Mouse (Mus musculus) A20 (cell line): ENCODE measurements around the gene Secisbp2.

Experiments
- DNase-seq: peaks from one replicate; pipeline ENCODE4 v3.0.0-alpha.2; 2011; ENCODE audit warnings: low read depth, low spot score

Gene Secisbp2

DNA sequence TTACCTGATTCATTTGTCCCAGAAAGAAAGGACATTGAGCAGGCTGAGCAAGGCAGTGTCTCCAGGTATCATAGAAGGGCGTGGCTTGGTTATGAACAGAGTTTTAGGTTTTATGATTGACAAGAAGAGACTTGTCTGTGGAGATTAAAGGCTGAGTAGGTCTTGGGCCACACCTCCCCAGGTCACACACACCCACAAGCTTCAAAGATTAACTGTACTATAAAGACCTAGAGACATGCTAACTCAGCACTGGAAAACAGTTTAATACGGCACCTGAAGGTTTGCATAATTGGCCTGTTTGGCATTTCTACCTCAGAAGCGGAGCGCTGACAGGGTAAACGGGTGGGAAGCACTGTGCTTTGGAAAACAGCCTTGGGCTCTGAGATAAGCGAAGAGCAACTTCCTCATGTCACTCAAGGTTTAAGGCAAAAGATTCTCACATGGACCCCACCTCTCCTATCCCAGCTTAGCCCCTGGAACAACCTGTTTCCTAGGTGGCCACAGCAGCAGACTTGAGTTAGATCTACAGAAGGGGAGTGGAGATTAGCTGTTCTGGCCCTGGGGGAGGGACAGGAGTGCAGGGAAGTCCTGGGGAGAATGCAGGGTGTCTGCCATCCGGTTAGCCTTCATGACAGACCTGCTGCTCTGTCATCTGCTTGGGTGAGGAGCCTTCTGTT, 33.9 kb downstream of the Secisbp2 start:
- no peak for DNase-seq

DNA sequence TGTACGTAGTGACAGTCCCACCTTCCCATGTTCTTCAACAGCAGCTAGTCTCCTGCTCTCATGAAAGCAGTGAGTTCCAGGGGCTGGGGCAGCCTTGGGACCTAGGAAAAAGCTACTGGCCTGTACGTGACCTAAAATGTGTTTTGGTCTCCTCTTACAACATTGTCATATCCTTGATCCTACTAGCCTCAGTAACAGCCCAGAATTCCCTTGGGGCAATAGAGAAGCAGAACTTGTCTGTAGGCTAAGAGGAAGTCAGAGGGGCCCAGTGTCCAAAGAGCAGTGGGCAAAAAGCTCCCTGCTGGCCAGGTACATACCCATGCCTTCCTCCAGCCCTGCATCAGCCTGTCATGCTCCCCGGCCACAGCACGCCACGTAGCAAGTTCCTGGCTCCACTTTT, 35.5 kb downstream of the Secisbp2 start:
- DNase-seq, result peak; percentile 10

DNA sequence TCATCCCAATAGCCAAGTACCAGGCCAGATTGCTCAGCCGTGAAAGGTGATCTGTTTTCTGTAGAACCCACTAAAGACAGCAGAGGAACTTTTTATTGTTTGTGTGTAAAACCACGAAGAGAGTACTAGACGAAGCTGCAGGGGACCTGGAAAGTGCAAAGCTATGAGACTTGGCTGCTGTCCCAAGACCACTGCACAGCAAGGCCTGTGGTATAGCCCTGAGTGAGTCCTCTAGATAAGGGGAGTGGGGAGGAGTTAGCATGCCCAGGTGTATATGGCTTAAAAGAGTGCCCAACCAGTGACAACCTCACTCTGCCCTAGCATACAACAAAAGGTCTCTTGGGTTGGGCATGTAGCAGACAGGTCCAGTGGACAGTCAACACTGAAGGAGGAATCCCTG, 37.2 kb downstream of the Secisbp2 start:
- DNase-seq, result no peak

DNA sequence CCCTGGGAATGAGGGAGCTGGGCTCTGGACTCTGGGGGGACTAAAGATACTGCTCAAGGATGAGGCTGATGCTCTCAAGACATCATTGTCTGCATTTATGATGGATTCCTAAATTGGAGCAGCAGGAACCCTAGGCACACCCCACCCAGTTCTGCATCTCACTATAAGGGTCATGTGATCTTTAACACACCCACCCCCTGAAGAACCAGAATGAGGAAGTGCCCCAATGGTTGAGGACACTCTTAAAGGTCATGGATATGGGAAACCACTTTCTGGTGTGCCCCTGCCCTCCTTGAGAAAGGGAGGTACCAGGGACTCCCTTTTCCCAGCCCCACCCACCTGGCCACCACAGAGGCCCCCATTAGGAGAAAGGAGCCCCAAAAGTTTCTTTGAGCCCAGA, 45.0 kb downstream of the Secisbp2 start:
- no peak for DNase-seq

DNA sequence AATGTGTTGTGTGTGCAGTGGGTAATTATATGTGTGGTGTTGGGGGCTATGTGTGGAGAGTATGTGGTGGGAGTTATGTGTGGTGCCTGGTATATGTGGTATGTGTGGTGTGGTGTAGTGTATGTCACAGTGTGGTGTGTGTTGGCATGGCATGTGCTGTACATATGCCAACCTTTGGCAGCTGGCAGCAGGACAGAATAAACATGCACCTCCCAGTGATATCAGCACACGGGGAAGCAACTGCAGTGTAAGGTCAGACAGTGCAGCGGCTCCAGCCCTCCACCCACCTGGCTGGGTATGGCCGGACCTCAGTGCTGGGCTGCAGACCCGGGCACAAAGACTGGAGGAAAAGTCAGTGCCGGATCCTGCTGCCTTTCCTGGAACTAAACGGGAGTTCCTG, 46.0 kb downstream of the Secisbp2 start:
- no peak for DNase-seq

DNA sequence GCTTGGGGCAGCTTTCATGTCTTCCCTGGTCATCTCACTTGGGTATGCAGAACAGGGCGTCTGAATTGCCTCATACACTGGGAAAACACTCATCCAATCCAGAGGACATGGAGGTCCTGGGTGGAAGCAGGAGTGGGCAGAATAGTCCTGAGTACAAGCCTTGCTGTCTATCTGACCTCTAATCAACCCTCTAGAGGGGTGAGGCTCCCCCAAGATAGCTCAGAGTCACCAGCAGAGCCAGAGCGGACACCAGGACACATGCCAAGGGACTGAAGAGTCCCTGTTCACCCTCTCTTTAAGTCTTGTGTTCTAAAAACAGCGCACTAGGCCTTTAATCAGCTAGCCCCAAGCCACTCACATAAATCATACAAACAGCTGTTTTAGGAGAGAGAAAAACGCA, 46.4 kb downstream of the Secisbp2 start:
- no peak for DNase-seq

DNA sequence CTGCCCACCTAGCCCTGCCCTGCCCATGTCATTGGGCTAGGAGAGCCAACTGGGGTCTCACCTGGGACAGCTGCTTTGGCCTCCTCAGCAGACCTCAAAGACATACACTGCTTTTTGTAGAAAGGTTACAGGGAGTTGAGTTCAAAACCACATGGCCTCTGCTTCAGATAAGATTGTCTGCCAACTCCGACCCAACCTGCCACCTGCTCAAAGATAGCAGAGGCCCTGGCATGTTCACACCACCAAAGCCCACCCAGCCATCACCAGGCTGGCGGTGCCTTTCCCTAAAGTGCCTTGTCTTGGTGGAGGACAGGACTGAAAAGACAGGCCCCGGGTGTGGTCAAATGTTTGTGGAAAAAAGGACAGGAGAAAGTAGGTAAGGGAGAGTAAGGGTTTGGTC, 46.8 kb downstream of the Secisbp2 start:
- no peak for DNase-seq

DNA sequence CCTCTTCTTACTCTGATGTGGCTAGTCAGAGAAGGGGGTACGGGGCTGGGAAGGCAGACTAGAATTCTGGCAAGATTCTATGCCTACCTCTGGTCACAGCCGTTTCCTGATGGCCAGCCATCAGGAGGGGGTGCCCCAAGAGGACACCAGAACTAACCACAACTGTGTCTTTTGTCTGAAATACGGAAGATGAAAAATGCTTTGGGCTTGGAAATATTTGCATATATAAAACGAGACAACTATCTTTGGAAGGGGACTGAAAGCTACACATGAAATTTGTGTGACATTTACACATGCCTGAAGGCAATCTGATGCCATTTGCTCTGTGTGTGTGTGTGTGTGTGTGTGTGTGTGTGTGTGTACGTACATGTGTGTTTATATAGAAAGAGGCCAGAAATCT, 52.4 kb downstream of the Secisbp2 start:
- peak; percentile 31 for DNase-seq

DNA sequence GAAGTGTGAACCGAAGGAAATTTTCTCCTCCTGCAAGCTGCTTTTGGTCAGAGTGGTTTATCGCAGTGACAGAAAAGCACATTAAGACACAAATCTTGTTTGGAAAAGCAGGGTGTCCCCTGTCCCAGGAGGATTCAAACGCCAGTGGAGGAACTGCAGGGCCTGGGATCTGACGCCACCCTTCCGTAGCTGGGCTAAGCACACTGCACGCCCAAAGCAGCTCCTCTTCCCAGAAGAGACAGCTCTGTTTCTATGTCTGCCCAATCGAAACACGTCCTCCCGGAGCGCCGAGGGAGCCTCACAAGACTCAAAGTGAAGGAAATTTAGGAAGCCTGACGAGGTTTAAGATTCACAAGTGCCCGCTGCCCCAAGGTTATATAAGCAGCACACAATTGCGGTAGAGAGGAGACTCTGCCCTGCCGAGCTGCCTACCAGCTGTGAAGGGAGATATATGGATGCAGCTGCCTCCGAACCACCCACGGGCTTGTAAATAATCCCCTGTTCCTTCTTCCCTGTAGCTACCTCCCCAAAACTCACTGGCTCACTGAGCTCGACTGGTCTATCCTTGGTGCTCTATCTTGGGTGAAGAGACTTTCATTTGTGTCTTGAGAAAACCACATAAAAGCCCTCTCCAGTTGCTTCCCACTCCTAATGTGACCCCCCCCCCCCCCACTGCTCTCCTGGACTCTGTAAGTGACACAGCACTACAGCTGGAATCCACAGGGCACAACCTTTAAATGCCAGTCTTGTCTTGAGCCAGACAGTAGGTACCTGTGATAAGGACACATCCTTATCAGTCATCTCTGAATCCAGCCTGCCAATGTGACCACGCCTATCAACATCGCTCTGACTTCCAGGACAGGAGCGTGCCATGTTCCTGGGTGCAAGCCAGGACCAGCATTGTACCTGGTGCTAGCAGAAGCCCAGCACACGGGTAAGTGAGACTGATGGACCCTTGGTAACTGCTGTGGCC, 54.7 kb downstream of the Secisbp2 start:
- DNase-seq, result no peak

DNA sequence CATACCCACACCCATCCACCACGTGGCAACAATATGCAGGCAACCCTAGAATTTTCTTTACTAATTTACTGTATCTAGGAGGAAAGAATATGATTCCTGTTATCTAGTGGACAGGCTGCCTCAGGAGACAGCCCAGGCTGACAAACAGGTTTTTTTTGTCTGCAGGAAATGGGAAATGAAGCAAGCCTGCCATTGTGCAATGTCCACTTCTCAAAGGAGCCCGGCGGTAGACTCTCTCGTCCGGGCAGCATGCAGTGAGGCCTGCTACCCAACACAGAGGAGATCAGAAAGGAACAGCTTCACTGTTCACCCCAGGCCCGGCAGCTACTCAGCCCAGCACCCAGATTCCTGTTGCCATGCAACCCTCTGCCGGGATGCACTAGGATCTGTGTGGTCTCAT, 59.2 kb downstream of the Secisbp2 start:
- no peak for DNase-seq

DNA sequence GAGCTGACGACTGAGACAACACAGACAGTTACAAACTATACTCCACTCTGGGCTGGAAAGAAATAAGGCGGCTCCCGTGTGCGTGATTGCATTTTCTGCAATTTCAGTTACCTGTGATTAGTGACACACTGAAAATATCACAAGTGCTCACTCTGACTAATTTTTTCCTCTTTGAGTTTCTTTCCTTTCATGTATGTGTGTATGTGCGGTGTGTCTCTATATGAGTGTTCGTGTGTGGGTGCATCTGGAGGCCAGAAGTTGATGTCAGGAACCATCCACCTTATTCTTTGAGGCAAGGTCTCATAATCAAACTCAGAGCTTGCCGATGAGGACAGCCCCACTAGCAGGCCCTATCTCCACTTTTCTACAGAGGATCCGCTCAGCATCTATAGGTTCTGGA, 60.5 kb downstream of the Secisbp2 start:
- no peak for DNase-seq

DNA sequence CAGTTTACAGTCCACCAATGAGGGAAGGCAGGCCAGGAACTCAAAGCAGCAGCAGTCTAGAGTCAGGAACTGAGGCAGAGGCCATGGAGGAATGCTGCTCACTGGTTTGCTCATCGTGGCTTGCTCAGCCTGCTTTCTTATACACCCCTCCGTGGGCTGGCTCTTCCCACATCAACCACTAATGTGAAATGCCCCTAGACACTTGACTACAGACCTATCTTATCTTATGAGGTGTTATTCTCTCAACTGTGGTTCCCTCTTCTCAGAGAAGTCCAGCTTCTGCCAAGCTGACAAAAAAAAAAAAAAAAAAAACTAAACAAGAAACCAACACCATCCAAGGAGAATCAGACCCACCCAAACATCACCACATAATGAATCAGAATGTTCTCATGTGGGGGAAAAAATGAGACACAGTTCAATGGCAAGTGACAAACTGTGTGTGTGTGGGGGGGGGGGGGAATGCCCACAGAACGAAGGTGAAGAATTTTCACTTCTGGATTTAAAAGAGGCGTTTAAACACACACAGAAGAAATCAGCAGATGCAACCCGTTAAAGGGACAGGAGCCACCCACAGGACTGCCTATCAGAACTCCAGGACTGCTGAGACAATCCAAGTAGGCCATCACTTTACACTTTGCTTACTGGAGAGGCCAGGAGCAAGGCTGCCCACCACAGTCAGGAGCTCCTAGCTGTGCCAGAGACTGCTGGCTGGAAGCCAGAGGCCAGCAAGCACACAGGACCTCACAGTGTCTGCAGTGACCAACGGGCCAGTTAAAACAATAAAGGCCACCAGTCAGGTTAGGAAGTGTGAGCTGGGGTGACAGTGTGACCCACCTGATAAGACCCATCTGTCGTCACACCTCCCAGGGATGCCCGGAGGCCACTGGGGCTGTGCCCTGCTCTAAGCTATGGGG, 65.1 kb downstream of the Secisbp2 start:
- DNase-seq, result no peak

DNA sequence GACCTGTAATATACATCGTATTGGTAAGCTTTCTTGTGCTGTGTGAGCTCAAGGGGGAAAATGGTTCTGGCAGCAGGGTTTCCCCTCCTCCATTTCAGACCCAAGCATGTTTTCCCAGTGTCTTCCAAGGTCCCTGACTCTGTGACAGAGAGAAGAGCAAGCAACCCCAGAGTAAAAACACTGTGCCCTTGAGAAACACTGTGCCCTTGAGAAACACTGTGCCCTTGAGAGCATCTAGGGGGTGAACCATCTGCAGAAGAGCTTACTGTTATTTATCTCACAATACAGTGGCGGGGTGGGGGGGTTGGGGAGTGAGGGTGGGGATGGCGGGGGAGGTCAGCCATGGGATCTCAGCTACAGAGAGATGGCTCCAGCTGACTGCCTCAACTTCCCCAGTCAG, 67.8 kb downstream of the Secisbp2 start:
- DNase-seq, result no peak

DNA sequence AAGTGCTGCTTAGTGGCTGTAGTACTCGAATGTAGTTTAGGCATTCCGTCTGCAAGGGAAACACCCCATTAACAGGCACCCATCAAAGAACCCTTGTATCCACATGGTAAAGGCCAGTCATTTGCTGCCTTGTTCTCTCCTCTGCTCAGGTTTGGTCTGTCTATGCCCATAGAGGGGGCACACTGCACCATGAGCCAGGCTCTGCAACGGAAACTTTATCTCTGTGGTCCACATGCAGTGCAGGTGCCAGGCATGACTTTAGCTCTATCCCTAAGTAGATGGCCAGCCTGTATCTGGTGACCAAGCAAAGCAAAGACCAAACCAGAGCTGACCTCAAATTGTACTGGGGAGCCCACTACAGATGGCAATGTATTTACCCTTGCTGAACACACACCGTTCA, 69.1 kb downstream of the Secisbp2 start:
- no peak for DNase-seq

DNA sequence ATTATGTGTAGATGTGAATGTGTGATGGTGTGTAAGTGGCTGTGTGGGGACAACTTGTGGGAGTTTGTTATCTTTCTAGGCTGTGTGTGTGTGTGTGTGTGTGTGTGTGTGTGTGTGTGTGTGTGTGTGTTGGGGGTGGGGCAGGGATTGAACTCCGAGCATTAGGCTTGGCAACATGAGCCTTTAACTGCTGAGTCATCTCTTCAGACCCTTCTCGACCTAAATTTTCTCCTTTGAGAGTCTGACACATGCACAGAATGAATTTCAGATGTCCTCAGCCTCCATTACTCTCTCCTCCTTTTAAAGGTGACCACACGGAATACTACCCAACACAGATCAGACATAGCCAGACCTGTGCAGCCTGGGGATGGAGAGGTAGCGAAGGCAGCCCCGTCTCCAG, 71.6 kb downstream of the Secisbp2 start:
- DNase-seq, result no peak

DNA sequence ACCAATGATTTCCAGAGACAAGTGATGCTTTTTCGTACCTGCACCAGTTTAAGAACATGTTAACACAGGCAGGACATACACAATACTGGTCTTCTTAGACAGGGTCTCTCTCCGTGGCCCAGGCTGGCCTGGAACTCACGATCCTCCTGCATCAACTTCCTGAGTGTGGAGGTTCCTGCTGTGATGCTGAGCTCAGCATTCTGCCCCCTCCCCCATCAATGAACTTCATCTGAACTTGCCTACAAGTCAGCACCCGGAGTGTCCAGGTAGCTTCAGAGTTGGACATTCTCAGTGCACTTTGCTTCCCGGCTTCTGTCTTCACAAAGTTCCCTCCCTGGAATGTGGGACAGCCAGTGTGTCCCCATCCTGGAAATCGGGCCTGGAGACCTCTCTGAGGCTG, 73.1 kb downstream of the Secisbp2 start:
- DNase-seq, result no peak

DNA sequence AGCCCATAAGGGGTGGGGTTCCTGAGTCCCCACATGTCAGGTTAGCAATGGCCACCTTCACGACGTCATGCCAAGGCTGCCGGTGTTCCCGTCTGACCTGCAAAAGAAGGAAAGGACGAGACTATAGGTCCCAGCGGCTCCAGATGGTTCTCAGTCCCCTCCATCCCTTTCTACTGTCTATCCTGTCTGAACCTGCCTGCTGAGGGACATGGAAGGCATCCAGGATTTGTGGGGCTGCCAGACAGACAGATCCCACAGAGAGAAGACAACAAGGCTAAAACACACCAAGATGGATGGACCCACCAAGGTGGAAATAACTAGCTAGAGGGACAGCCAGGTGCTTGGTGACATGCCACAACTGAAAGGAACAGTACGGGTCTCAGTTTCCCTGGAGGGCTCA, 73.9 kb downstream of the Secisbp2 start:
- DNase-seq, result no peak

DNA sequence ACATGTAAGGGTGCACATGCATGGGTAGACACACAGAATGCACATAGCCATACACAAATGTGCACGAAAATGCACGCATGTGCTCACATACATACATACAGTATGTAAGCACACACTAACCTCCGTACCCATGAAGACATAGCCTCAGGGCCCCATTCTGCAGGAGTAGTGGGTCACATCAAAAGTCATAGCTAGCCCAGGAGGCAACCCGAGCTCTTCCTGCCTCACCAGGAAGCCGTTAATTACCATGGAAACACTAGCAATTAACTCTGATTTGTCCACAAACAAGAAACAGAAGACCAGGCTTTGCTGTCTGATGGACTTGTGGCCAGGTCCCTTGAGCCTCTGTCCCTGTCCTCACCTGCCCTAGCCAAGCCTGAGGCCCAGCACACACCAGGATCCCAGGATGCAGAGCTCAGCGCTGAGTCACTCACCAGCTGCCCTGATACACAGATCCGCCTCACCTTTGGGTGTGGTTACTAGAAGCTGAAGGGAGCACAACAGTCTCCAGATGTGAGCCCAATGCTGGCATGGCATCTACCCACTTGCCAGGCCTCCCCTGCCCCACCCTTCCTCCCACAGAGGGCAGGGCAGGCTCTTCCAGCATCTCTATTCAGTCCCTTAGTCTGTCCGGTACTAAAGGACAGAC, 74.6 kb downstream of the Secisbp2 start:
- no peak for DNase-seq

DNA sequence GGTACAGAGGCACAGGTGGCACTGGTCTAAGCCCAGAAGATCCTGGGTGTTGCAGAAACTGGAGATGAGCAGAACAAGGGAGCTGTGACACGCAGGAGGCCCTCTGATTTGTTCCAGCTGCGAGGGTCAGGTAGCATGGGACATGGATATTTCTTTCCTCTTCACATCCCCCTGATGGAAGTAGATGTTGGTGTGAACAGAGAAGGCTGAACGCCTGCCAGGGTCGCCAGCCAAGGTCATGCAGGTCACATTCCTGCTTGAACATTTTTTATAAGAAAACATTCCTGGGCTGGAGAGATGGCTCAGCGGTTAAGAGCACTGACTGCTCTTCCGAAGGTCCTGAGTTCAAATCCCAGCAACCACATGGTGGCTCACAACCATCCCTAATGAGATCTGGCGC, 75.9 kb downstream of the Secisbp2 start:
- DNase-seq, result no peak

DNA sequence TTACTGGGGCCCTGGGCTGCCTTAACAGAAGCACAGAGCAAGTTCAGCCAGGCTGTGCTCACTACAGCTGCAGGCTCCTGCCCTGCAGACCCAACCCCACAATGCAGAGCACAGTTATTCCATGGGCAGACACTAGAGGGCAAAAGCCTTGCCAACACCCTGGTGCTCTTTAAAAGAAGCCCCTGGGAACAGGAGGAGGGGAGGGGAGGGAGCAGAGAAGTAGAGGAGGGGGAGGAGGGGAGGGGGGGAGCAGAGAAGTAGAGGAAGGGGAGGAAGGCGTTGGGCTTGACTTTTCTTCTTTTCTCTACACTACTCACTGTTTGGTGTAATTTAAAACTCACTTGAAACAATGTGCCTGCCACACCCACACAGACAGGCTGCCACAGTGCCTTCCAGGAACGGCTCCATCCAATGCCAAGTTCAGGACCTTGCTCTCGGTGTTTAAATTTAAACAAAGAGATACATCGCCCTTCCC, 78.4 kb downstream of the Secisbp2 start:
- DNase-seq, result peak; percentile 48

DNA sequence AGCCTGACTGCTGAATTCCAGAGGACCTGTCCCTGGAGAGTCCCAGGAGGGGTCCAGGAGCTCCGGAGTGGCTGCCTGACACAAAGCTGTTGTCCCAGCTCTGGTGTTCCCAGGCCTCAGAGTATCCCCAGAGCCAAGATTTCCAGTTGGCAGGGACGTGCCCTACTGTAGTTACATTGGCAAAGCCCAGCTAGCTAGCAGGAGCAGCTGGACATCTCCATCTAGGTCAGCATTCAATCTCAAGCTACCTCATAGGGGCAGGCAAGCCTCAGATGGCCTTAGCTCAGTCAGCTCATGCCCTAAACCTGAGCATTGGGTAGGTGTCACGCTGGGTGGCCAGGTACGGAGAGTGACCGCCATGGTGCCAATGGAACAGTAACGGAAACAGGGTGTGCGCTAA, 80.0 kb downstream of the Secisbp2 start:
- DNase-seq, result no peak
